Mouse (Mus musculus): ENCODE results near the gene Rasa3.

GRCm38 (mm10) chr8:13718980-13719379, 41.6 kb upstream of the Rasa3 start:
- TF ChIP-seq CTCF (conservative IDR thresholded peaks at IDR 0.05; ENCODE audit: insufficient read depth, insufficient read length, low read depth, low read length) (no peak), POLR2A (IDR thresholded peaks at IDR 0.05; ENCODE audit: low read depth, low read length) (no peak)

Measured in kidney, adult 2 months (tissue).